Mouse (Mus musculus) mouse trophoblast stem cell (cell line): ENCODE measurements around the gene Ky.

Experiments
- in situ Hi-C, 2 experiments: fragments of 300-500 bp; cut with MseI, MboI; formaldehyde crosslinking; loops; 2 replicates in 1 of 2; 3 replicates in 1 of 2; pipeline ENCODE4 v1.15.1; 2025

Ky gene

DNA sequence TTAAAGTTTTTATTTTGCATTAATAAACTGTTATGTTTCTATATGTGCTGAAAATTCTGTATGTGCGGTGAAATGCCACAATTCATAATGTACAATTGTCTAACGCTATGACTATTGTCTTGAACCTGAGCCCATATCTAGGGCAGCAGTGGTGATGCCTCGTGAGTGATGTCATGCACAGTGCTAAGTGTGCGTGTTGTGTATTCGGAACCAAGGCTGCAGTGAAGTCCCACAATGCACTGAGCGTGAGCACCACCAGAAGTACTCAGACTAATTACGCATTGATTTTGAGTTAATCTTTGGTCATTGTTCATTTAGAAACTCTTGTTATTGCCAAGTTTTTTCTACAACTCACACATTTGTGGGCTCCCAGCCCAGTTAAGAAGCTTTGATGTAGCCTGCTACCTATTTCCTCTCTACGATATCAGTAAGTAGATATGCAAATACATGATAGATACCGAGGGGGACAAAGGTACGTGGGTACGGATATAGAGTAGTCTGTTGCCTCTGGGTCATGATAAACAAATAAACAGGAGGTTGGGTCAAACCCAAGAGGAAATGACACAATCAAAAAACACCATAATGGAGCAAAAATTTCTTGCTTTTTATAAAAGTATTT lies 3.4 kb upstream of the Ky start:
- in situ Hi-C loops, result no loop called here

DNA sequence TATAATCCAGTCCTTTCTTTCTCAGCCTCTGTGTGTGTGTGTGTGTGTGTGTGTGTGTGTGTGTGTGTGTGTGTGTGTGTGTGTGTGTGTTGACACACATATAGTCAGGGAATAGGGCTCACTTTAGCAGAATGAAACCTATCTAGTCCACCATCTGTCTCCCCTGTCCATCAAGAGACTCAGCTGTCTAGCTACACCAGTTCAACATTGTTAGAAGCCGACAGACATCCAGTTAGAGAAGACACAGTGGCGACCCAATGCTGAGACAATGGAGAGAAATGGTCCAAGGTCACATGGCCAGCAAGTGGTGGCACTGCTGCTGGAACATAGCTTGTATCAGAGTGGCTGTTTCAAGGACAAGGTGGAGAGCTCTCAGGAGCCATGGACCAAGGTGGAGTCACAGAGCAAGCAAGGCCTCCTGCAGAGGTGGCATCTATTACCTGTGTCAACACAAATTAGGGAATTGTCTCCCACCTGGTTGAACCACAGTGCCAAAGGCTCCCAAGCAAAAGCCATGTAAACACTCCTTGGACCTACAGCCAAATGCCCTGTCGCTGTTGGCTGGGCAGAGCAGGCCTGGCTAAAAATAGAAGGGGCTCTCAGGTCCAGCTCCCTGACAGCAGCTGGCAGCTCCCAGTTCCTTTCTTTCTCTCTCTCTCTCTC lies 703 bp upstream of the Ky start:
- in situ Hi-C loops, result no loop called here

DNA sequence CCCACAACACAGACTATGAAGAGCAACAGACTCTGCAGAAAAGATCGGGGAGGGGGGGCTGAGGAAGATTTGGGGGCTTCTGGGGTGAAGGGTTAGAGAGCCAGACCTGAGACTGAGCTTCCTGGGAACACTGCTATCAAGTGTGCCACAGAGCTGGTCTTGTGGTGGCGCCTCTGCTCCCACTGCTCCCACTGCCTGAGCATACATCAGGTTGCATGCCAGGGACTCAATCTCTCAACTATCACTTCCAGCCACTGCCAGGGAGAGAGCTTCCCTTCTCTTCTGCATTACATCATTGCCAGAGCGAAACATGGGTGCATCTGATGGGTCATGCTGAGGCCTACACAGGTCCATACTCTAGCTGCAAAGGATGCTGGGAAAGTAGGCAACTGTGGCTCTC lies 2.8 kb downstream of the Ky start:
- in situ Hi-C loops, result no loop called here

DNA sequence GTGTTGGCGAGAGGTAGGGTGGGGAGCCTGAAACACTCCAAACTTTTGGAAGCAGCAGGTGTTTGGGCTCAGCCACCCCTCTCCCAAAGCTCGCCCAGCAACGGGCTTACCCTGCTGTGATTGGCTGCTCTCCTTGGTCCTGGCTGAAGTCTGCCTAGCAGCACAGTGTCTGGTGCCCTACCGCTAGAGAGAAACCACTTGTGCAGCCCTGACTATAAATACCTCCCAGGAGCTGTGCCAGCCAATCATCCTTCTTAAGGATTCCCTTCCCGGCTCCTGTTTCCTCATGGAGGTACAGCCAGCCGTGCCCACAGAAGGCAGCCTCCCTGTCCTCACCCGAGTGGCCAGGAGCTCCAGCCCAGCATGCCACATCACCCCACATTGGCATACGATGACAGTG lies 5.9 kb downstream of the Ky start:
- in situ Hi-C loops, result no loop called here

DNA sequence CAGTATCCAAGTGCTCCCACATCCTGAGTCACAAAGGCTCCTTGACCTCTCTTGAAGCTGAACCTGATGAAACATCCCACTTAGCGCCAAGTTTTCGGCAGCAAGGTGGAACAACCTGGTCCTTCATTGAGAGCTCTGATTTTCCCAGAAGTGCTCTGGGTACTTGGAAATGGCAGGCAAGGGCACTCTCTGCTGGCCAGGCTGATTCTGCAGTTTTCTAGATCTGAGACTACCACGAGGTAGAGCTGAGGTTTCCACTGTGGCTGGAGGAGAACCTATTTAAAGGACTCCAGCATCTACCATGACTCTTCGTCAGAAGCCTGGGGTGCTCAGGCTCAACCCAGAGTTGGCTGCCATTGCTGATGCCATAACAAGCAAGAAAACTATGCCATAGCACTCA lies 8.0 kb downstream of the Ky start:
- in situ Hi-C loops, result no loop called here

DNA sequence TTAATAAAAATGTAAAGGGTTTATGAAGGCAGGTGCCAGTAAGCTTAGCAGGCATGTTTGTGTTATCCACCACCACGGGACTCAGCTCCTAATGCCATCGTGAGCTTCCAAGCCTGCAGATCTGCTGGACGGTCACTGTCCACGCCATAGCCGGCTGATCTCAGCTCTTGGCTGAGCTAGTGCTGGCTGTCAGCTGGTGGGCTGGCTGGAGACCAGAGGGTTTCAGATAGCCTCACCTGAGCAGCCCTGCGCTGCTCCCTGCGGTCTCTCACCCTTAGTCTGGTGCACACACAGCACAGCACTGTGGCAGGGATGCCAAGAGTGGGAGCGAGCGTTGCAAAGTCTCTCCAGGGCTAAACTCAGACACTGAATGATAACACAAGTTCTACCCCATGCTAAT lies 12.9 kb downstream of the Ky start:
- in situ Hi-C loops, result no loop called here

DNA sequence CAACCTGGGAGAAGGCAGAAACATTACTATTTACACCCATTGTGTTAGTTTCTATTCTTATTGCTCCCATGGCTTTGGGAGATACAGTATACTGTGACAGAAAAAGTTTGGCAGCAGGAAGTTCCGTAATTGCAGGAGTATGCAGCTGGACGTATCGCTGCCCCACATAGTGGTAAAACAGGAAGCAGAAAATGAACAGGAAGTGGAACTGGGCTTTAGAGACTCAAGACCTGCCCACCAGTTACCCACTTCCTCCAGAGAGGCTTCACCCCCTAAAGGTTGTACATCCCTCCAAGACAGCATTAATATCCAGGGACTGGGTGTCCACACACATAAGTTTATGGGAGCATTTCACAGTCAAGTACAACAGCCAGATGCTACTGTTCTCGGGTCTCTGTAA lies 15.8 kb downstream of the Ky start:
- in situ Hi-C loops, result no loop called here

DNA sequence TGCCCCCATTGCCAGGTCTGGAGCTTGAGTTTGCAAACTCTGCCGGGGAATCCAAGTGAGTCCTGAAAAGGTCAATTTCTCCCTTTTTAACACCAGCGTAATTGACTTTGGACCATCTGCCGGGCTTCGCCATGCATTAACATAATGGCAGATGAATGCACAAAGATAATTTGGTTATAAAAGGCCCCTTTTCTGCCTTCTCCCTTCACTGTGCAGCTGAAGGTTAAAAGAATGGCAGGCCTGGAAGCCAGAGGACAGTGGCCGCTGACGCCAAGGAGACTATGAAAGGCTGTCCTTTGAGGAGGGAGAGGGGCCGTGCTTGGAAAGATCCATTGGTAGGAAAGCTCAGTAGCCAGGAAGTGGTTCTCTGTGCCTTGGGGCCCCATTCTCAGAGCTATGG lies 22.6 kb downstream of the Ky start:
- in situ Hi-C loops, result no loop called here

DNA sequence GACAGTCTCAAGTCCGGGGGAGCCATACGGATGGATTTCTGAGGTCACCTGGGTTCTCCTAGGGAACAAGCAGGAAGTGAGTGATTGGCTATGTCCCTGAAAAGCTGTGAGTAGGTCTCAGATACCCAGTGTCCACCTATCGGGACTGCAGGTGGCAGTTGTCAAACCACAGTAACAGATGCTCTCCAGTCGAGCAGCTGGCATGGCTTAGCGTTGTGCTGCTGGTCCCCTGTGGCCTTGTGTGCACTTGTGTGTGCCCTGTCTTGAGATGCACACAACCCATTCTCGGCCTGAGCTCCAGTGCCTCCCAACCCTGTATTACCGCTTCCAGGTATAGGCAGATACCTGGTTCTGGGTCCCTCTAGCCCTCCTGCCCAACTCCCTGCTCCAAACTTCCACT lies 23.0 kb downstream of the Ky start:
- in situ Hi-C loops, result no loop called here

DNA sequence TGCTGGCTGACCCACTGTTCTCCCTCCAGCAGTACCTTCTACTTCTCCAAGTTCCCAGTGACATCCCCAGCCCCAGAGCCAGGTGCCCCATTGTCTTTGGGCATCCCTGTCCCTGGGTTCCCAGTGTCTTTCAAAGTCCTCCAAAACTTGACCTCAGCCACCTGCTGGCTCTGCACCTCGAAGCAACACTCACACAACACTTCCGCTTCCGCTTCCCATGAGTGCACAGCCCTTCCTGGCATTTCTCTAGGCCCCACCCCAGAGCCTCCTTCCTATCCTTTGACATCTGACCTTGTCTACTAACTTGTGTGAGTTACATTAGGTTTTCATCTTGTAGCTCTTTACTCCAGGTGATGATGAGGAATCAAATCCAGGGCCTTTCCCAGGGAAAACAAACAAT lies 23.5 kb downstream of the Ky start:
- in situ Hi-C loops, result no loop called here

DNA sequence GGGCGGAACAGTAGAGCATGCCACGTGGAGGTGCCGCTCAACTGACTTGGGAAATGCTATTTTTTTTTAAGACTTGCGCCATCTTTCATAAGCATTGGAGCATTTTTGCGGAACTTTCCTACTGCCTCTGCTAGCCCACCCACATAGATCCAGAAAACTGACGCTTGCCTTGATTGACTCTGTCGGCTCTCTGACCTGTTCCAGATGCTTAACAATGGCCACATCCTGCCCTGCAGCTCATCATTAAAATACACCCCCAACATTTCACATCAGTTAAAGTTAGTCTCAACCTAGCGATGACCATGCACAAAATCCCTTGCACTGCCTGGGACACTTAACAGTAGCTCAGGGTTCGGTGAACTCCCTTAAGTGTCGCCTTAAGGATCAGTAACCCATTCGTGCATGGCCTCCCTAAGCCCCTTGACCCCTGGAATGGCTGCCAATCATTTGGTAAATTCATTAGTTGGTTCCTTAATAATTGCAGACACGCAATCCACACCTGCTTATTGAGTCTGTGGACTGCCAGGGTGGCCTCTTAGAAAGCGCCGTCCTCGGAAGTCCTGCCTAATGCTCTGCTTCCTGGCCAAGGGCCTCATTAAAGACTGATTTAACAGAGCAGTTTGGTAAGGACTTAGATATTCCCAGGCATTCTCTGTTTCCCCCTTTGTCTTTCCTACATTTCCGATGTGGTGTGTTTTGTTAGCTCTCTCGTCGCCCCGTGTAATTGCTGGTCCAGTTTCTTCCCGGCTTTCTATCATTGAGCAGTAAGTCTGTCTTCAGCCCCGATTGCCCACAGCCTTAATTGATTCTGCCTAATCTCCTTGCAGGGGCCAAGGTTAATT lies 25.7 kb downstream of the Ky start:
- in situ Hi-C loops, result no loop called here

DNA sequence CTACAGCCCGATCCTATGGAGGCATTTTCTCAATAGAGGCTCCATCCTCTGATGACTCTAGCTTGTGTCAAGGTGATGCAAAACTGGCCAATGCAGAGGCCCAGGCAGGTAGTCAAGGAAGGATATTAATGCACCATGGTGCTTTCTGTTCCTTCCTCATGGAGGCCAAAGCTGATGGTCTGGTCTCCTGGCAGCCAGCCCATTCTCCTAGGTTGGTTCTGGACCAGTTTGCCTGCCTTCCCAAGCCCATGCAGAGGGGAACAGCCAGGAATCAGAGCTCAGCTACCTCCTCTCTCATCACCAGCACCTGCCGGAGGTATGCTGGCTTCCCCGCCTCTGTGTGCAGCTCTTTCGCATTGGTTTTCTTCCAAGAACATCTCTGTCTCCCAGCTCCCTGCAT lies 31.4 kb downstream of the Ky start:
- in situ Hi-C loops, result no loop called here

DNA sequence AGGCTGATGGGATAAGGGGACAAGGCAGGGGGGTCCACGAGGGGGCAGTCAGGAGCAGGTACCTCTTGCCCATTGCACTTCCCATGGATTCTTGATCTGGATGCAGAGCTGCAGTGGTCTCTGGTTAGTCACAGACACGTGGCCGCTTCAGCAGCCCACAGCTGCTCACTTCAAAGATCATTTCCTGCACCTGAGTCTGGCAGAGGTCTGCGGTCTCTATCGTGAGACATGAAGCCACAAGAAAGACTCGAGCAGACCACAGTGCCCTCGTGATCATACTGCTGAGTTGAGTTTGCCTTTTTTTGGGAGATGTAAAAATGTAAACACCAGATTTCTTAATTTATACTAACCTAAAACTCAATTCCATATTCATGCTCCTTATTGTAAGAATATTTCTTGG lies 34.1 kb downstream of the Ky start:
- in situ Hi-C loops, result no loop called here

DNA sequence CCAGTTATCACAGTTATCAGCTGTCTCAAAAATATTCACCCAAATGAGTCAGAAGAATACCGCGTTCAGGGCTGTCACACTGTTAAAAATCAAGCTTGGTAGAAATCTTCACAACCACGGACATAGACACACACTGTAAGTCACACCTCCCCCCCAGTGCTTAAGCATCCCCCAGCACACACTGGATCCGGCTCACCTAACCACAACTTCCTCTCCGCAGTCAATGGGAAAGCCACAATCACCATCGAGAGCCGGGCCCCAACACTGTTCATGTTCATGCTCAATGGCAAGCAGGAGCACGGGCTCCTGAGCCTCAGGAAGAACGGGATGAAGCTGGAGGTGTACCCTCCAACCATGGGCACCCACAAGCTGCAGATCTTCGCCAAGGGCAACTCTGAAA lies 36.1 kb downstream of the Ky start:
- in situ Hi-C loops, result no loop called here

DNA sequence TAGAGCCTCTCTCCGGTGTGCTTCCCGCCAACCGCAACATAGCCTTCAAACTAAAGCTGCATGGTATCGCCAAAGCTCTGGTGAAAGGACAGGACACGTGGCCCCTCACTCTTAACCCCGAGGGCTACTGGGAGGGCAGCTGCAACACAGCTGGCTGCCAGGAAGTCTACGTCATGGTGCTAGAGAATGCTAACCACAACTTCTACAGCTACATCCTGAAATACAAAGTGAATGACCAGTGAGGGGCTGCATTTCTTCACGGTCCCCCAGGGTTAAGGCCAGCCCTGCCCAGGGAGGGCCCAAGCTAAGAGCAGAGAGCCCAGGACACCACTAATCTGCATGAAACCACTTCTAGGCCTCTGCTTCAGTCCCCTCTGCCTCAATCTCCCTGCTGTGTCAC lies 37.0 kb downstream of the Ky start:
- in situ Hi-C loops, result no loop called here

DNA sequence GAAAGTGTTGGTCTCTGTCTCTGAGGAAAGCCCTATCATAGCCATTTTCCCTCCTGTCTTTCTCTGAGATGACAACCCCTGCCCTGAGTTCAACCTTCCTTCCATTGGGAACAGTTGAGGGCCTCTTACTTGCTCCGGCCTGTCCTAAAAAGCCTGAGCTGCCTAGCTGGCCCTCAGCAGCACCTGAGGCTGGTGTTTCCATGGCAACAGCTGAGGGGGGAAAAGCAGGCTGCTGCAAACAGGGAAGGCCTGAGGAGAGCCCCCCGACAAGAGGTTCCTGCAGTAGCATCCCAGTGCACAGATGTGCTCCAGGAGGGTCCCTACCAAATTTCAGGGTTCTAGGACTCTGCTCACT lies 38.2 kb downstream of the Ky start:
- in situ Hi-C loops, result no loop called here

DNA sequence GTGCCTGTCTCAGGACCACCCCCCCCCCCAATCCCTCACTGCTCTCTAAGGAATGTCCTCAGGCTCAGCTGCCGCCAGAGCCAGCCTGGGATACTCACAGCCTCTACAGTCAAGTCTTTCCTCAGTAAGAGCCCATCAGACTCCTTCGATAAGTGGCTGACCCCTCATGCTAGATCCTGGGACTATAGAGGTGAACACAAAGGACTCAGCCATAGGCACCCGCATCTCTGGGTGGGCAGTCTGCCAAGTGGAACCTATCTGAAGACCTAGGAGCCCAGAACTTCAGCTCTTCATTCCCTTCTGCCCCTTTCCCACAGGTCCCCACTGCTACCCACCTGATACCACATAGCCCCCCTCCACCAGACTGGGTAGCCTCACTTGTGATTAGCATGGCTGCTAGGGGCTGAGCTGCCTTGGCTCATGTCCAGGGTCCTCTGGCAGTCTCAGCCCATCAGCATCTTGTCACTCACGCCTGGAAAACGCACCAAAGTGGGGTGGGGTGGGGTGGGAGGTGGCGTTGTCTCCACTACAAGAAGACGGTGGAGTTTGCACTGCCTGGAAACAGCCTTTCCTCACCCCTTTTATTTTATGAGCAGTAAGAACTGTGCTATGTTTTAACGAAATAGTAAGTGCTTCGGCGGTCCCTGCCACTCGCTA lies 38.7 kb downstream of the Ky start:
- in situ Hi-C loops, result no loop called here

DNA sequence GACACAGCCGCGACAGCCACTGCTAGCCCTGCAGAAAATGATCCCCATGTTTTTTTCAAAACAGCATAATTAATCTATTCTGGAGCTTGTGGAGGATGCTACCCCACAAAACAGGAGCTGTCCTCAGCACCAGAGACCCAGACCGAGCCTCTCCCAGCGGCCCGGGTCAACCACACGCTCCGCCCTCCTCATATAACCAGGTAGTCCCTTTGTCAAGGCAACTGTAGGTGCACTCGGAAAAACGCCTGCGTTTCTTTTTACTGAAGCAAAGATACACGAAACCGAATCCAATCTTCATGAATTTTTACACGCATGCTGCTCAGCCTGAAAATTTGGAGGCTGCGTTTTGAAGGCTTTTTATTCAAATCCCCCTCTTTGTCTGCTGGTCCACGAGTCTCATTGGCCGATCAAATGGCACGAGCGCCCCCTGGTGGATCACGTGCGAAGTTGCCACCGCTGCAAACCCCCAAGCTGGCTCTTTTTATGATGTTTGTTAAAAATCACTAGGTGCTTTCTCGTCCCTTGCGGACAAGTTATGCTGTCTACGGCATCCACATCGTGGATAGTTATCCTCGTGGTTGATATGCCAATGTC lies 39.3 kb downstream of the Ky start:
- in situ Hi-C loops, result no loop called here

DNA sequence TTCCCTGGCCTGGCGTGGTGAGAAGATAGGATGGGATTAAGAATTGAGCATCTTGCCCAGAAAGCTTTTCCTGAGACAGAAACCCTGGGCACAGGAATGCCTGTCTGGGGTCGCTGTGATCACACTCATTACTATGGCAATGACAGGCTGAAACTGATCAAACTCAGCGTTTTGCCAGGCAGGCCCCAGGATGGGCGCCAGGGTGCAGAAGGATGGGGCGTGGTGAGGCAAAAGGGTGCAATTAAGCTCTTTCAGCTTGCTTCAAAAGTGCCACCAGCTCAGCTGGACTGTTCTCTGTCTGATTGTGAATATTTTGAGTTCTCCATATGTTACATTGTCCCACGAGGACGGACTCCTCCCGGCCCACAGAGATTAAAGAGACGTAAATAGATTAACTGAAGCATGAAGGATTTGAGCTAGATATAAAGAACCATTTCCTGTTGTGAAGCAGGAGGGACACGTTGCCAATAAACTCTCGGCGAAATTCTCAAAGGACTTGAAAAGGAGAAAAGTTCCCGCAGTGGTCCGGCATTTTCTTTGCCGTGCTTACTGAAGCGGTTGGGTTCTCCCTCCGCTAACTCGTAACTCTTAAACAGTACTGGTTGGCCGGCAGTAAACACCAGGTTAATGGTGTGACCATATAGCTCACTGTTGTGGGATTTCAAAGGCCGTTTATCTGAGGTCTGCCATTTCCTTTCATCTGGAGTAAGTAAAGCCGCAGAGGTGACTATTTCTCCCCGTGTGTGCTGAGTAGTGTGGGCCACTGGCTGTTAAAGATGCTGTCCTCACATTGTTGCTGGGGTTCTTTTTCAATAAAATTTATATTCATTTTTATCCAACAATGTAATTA lies 40.1 kb downstream of the Ky start:
- in situ Hi-C loops, result no loop called here

DNA sequence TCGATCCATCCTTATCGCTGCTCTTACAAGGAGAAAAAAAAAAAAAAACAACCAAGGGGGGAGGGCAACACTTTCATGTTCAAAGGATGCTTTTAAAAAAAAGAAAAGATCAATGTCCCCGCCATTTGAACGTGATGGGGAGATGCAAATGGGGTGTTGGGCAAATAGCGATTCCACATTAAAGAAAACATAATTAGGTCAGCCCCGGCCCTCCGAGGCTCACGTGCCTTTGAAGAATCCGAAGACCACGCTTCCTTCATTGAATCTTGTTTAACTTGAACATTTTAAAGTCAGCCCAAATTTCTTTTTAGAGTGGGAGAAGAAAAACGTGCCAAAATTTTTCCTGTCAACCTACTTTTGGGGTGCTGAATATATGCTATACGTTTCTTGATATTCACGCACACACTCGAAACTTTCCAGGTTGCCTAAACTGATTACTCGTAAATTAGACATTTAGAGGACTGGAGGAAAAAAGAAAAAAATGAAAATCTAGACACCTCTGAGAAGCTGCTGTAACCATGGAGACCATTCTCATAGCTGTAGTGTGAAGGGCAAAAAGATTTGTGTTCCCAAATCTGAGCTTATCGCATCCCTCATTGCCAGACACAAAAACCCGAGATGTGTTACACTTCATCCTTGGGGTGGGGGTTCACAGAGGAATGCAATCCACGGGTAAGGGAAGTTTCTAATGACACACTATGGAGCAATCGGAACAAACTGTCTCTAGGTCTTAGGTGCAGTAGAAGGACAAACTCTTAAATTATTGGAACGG lies 40.9 kb downstream of the Ky start:
- in situ Hi-C loops, result no loop called here

DNA sequence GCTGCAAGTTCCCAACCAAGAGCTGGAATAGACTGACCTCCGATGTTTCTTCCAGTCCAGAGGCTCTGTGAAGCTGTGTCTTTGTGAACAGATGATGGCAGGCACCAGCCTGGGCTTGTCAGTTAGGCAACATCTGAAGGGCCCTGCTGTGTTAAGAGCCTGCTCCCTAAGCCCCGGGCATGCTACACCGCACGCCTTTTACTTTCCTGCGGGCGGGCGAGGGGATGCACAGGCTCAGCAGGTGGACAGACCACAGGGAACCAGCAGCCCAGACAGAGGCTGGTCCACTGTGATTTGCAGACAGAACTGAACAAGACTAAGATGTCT lies 41.4 kb downstream of the Ky start:
- in situ Hi-C loops, result no loop called here
